Mouse (Mus musculus) liver, embryonic 15.5 days (tissue): ENCODE data around the gene Chchd4. TPM values are rescaled to one million over a fixed set of nuclear protein-coding genes. Genes with fewer than 3 reads are reported as not detected.

ENCODE experiments used
- ATAC-seq: fragments of 200-750 bp; cut with Nextera tagmentation; 2 replicates; pipeline ENCODE4 v1.8.0; 2017; ENCODE audit warnings: moderate number of reproducible peaks, mild to moderate bottlenecking, moderate library complexity; ENCODE audit not compliant: insufficient read depth
- H3K27ac ChIP-seq: fragments of 300-500 bp; sonication (generic); replicated peaks from 2 replicates; pipeline ENCODE4 v1.5.1; 2015; ENCODE audit warnings: mild to moderate bottlenecking, inconsistent platforms
- H3K27me3 ChIP-seq: fragments of 300-500 bp; sonication (generic); 2 replicates; pipeline ENCODE4 v1.6.1; 2015; ENCODE audit warnings: mild to moderate bottlenecking, inconsistent platforms
- H3K36me3 ChIP-seq: fragments of 300-500 bp; sonication (generic); replicated peaks from 2 replicates; pipeline ENCODE4 v1.6.1; 2015; ENCODE audit warnings: moderate library complexity, mild to moderate bottlenecking, inconsistent platforms
- H3K4me1 ChIP-seq: fragments of 300-500 bp; sonication (generic); replicated peaks from 2 replicates; pipeline ENCODE4 v1.6.1; 2015; ENCODE audit warnings: inconsistent platforms
- H3K4me2 ChIP-seq: fragments of 300-500 bp; sonication (generic); 2 replicates; pipeline ENCODE4 v1.6.1; 2015; ENCODE audit warnings: moderate library complexity, mild to moderate bottlenecking, inconsistent platforms
- H3K4me3 ChIP-seq: fragments of 300-500 bp; sonication (generic); replicated peaks from 2 replicates; pipeline ENCODE4 v1.5.1; 2015; ENCODE audit warnings: mild to moderate bottlenecking, inconsistent platforms
- H3K9ac ChIP-seq: fragments of 300-500 bp; sonication (generic); 2 replicates; pipeline ENCODE4 v1.6.1; 2015; ENCODE audit warnings: moderate library complexity, mild to moderate bottlenecking, inconsistent platforms
- H3K9me3 ChIP-seq: fragments of 300-500 bp; sonication (generic); replicated peaks from 2 replicates; pipeline ENCODE4 v1.6.1; 2016; ENCODE audit warnings: inconsistent platforms
- WGBS: fragments of 180-500 bp; shearing (Covaris S2); methylation state at CpG from one replicate; pipeline ENCODE4 v1.1.7; 2015; ENCODE audit warnings: mixed read lengths; ENCODE audit not compliant: insufficient replicate concordance; 5-methylcytosine and 5-hydroxymethylcytosine counted together
- polyA plus RNA-seq: library from polyadenylated mRNA; unstranded; fragments of >200 nt; fragmentation: Nextera tagmentation; extraction: Ambion mirVana; gene quantifications from 2 replicates; pipeline ENCODE4 v1.2.1, GENCODE M21; 2015

Gene Chchd4
- polyA plus RNA-seq, 1 experiment from 2014 or later: 12.3 TPM

GRCm38 (mm10) chr6:91503302-91503701 is 30.0 kb upstream of the Chchd4 start:
- no peaks in the 10 kb centered on the region for H3K27me3 ChIP-seq
- H3K9me3 ChIP-seq: no peaks in the 10 kb centered on the region
- H3K36me3 ChIP-seq: peaks cover 75% of the 10 kb centered on the region
- no peak for ATAC-seq
- 44% methylated on average over 1 of the region's 1 CpGs for WGBS
- H3K4me3 ChIP-seq: no peak overlapping the region
- no peak overlapping the region for H3K4me2 ChIP-seq
- no peak overlapping the region for H3K9ac ChIP-seq
- H3K4me1 ChIP-seq: peaks cover 4% of the 10 kb centered on the region; the same call in 1 of the 2 replicates
- no peak overlapping the region for H3K27ac ChIP-seq

DNA sequence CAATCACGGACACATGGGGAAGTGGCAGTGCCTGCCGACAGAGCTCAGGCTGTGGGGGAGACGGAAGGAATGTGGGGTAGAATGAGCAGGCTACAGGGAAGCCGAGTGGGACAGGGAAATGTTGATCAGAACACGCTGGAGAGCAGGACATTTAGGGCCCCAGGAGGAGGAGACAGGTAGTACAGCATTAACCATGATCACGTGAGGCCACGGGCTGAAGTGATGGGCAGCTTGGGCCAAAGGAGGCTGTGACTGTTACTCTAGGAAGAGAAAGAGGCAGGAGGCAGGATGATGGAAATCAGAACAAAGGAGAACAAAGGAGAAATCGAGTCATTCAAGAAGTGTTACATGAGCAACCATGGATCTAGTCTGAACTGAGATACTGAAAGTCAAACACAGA is 21.2 kb upstream of the Chchd4 start:
- 68% methylated on average over 8 of the region's 8 CpGs for WGBS
- Histone ChIP-seq H3K27me3 (no peaks in the 10 kb centered on the region), H3K4me3 (no peak overlapping the region), H3K9me3 (no peaks in the 10 kb centered on the region), H3K4me2 (no peak overlapping the region), H3K9ac (no peak overlapping the region), H3K27ac (no peak overlapping the region), H3K36me3 (peaks cover 36% of the 10 kb centered on the region), H3K4me1 (no peaks in the 10 kb centered on the region)
- no peak for ATAC-seq

DNA sequence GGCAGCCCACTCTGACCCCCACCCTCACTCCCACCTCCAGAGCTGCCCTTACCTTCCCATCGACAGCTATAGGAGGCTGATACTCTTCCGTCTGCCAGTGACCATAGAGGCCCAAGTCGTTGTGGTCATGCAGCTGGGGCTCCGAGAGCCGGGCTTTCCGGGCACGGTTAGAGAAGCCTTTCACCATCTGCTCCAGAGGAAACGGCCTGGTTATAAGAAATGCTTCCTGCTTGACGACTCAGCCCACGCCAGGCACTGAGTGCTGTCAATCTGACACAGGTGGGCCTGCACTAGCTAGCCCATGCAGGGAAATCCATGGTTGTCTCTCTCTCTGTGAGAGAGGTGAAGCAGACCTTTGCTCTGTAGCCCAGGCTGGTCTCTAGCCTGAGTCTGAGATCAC is 19.7 kb upstream of the Chchd4 start:
- H3K4me3 ChIP-seq: no peak overlapping the region
- H3K9me3 ChIP-seq: no peaks in the 10 kb centered on the region
- no peak overlapping the region for H3K9ac ChIP-seq
- ATAC-seq: no peak
- H3K27ac ChIP-seq: no peak overlapping the region
- H3K36me3 ChIP-seq: peaks cover 25% of the 10 kb centered on the region
- no peak overlapping the region for H3K4me2 ChIP-seq
- no peaks in the 10 kb centered on the region for H3K27me3 ChIP-seq
- no peaks in the 10 kb centered on the region; the same call in 1 of the 2 replicates for H3K4me1 ChIP-seq
- 52% methylated on average over 10 of the region's 10 CpGs for WGBS

GRCm38 (mm10) chr6:91491004-91491403 is 17.7 kb upstream of the Chchd4 start:
- H3K27ac ChIP-seq: no peak overlapping the region
- WGBS: 63% methylated on average over 6 of the region's 6 CpGs
- H3K4me2 ChIP-seq: no peak overlapping the region
- H3K4me1 ChIP-seq: no peaks in the 10 kb centered on the region; the same call in 1 of the 2 replicates
- H3K27me3 ChIP-seq: no peaks in the 10 kb centered on the region
- H3K9me3 ChIP-seq: no peaks in the 10 kb centered on the region
- H3K9ac ChIP-seq: no peak overlapping the region
- ATAC-seq: no peak
- no peak overlapping the region for H3K4me3 ChIP-seq
- peaks cover 31% of the 10 kb centered on the region for H3K36me3 ChIP-seq

- 66% methylated on average over 10 of the region's 10 CpGs for WGBS
- Histone ChIP-seq H3K4me1 (no peaks in the 10 kb centered on the region; the same call in 1 of the 2 replicates), H3K4me3 (no peak overlapping the region), H3K27ac (no peak overlapping the region), H3K27me3 (no peaks in the 10 kb centered on the region), H3K9me3 (no peaks in the 10 kb centered on the region), H3K36me3 (peaks cover 35% of the 10 kb centered on the region), H3K9ac (no peak overlapping the region), H3K4me2 (no peak overlapping the region)
- no peak for ATAC-seq
Measured at GRCm38 (mm10) chr6:91489872-91490271, 16.5 kb upstream of the Chchd4 start.

GRCm38 (mm10) chr6:91488496-91489212 is 15.3 kb upstream of the Chchd4 start:
- Histone ChIP-seq H3K9me3 (no peaks in the 10 kb centered on the region), H3K4me3 (no peak overlapping the region), H3K4me1 (no peaks in the 10 kb centered on the region; the same call in 1 of the 2 replicates), H3K27ac (no peak overlapping the region), H3K36me3 (peaks cover 47% of the 10 kb centered on the region), H3K9ac (no peak overlapping the region), H3K27me3 (no peaks in the 10 kb centered on the region), H3K4me2 (no peak overlapping the region)
- 59% methylated on average over 9 of the region's 9 CpGs for WGBS
- ATAC-seq: no peak

DNA sequence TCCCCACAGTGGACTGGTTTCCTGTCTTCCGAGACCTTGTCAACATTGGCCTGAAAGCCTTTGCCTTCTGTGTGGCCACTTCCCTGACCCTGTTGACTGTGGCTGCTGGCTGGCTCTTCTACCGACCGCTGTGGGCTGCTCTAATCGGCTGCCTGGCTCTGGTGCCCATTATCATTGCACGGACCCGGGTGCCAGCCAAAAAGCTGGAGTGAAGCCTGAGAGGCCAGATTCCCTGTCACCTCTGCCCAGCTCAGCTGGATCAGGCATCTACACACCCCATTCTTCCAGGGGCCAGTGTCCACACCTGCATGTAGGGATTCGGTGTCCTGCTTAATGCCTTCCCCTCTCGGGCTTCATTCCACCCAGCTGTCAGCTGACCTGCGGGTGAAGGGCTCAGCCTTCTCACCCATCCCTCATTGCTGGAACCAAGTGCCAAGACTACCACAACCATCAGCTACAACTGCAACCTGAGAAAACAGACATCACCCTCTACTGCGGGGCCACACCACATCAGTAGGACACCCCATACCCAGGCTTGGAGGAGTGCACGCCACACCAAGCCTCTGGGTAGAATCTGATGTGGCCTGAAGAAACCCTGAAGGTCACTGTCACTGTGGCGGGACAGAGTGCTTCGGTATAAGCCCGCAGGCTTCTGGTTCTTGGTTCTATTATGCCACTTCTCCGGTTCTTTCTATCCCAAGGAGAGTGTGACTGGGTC is 13.5 kb upstream of the Chchd4 start:
- no peak overlapping the region for H3K4me2 ChIP-seq
- no peaks in the 10 kb centered on the region for H3K27me3 ChIP-seq
- H3K9ac ChIP-seq: no peak overlapping the region
- H3K4me3 ChIP-seq: no peak overlapping the region
- H3K4me1 ChIP-seq: no peaks in the 10 kb centered on the region; the same call in 1 of the 2 replicates
- 79% methylated on average over 15 of the region's 15 CpGs for WGBS
- peaks cover 62% of the 10 kb centered on the region for H3K36me3 ChIP-seq
- ATAC-seq: no peak
- no peaks in the 10 kb centered on the region for H3K9me3 ChIP-seq
- H3K27ac ChIP-seq: no peak overlapping the region

- Histone ChIP-seq H3K27ac (no peak overlapping the region), H3K36me3 (peaks cover 93% of the 10 kb centered on the region), H3K9ac (no peak overlapping the region), H3K4me2 (no peak overlapping the region), H3K4me1 (no peaks in the 10 kb centered on the region), H3K9me3 (no peaks in the 10 kb centered on the region), H3K4me3 (no peak overlapping the region), H3K27me3 (no peaks in the 10 kb centered on the region)
- no peak for ATAC-seq
- 68% methylated on average over 2 of the region's 2 CpGs for WGBS
Measured at GRCm38 (mm10) chr6:91483371-91483770, 10.0 kb upstream of the Chchd4 start.

GRCm38 (mm10) chr6:91476541-91476940 is 3.2 kb upstream of the Chchd4 start:
- Histone ChIP-seq H3K4me1 (peaks cover 29% of the 10 kb centered on the region), H3K27me3 (no peaks in the 10 kb centered on the region), H3K4me2 (no peak overlapping the region), H3K4me3 (no peak overlapping the region), H3K36me3 (peaks cover 53% of the 10 kb centered on the region), H3K9ac (no peak overlapping the region), H3K27ac (no peak overlapping the region), H3K9me3 (no peaks in the 10 kb centered on the region)
- no peak for ATAC-seq
- WGBS: 76% methylated on average over 2 of the region's 2 CpGs

- H3K4me3 ChIP-seq: peak overlapping the region; percentile 72
- 0 out of 2 replicates have a peak overlapping the region, but pooled peaks have one; percentile 17 for H3K27ac ChIP-seq
- ATAC-seq: no peak
- H3K9me3 ChIP-seq: no peaks in the 10 kb centered on the region
- H3K4me1 ChIP-seq: peaks cover 37% of the 10 kb centered on the region
- H3K27me3 ChIP-seq: no peaks in the 10 kb centered on the region
- peaks cover 38% of the 10 kb centered on the region for H3K36me3 ChIP-seq
- 61% methylated on average over 9 of the region's 9 CpGs for WGBS
- H3K9ac ChIP-seq: peak overlapping the region; percentile 78
- peak overlapping the region; percentile 87 for H3K4me2 ChIP-seq
Measured at GRCm38 (mm10) chr6:91474441-91475190, 1.3 kb upstream of the Chchd4 start.
